Mouse (Mus musculus) gastrocnemius, adult 2 months (tissue): ENCODE data around the gene Cpne9. TPM values are rescaled to one million over a fixed set of nuclear protein-coding genes. Genes with fewer than 3 reads are reported as not detected.

Experiments
- DNase-seq: peaks from one replicate; pipeline ENCODE4 v3.0.0; 2022
- H3K27ac ChIP-seq: fragments of 200-600 bp; 2 replicates; pipeline ENCODE4 v1.8.1; 2022; ENCODE audit warnings: mild to moderate bottlenecking
- H3K4me3 ChIP-seq: fragments of 200-600 bp; 2 replicates; pipeline ENCODE4 v1.8.1; 2022; ENCODE audit warnings: mild to moderate bottlenecking, moderate library complexity
- CTCF ChIP-seq: fragments of 200-600 bp; IDR thresholded peaks from 2 replicates; pipeline ENCODE4 v1.8.1; 2022; ENCODE audit warnings: antibody characterized with exemption, mild to moderate bottlenecking, moderate library complexity
- intact Hi-C: fragments of 180-260 bp; cut with DNase I; formaldehyde crosslinking; loops from one replicate; pipeline ENCODE4 v1.15.1; 2025
- long read RNA-seq, 2 experiments: library from polyadenylated mRNA; stranded (forward); transcript quantifications; one replicate each; pipeline ENCODE4 v2.0.0; 2021
- total RNA-seq, 2 experiments: library from RNA; stranded (reverse); gene quantifications; 2 replicates each; pipeline ENCODE4 v1.2.3; 2021

Gene Cpne9
- not detected for total RNA-seq
- long read RNA-seq, experiment 1, result 0 reads
- long read RNA-seq, experiment 2, result 0 reads

- H3K4me3 ChIP-seq, result 0 out of 2 replicates have a peak within 1 kb of the TSS, but pooled peaks have one; percentile 26
- peak; percentile 25 for DNase-seq
- intact Hi-C loops, result no loop called here
- H3K27ac ChIP-seq, result no peak within 1 kb of the TSS
- TF ChIP-seq CTCF, result no peak
These were observed at the start of gene Cpne9 for GRCm38 (mm10) chr6:113282101-113282802. TSS of gene Cpne9 (plus strand) at chr6:113282307.

DNA sequence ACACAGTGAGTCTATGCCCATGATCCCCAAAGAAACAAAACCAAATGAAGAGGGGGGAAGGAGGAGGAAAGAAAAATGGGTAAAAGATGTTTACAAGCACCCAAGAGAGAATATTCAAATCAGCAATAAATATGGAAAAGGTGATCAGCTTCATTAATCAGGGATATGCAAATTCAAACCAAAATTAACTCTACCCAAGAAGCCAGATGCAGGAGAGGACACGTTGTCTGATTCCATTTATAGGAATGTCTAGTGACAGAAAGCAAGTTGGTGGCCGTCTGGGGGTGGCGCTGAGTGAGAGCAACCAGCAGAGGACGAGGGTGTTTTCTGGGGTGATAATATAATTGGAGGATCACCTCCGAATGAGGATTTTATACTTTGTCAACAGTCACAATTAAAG, 47.0 kb upstream of the Cpne9 start:
- TF ChIP-seq CTCF, result no peak

GRCm38 (mm10) chr6:113237542-113238270, 44.4 kb upstream of the Cpne9 start, which contains the start of gene Mtmr14:
TSS of gene Mtmr14 (plus strand) at chr6:113237843.
- TF ChIP-seq CTCF, result no peak
- peak; percentile 100 for DNase-seq
- intact Hi-C loops, result loop anchor here (2.0 to 5.0 kb wide), 2 partner anchors 65 to 191 kb away; partner anchors contain the start of gene Thumpd3
- H3K27ac ChIP-seq, result peak within 1 kb of the TSS; percentile 93
- peak within 1 kb of the TSS; percentile 92 for H3K4me3 ChIP-seq

More for the DNA sequence above, 47.0 kb upstream of the Cpne9 start:
- DNase-seq, result no peak
- Histone ChIP-seq H3K27ac (no peak overlapping the region), H3K4me3 (no peak overlapping the region)
- intact Hi-C loops, result loop anchor here (5.0 kb wide), 1 partner anchor 67 kb away; no protein-coding TSS in a partner anchor

DNA sequence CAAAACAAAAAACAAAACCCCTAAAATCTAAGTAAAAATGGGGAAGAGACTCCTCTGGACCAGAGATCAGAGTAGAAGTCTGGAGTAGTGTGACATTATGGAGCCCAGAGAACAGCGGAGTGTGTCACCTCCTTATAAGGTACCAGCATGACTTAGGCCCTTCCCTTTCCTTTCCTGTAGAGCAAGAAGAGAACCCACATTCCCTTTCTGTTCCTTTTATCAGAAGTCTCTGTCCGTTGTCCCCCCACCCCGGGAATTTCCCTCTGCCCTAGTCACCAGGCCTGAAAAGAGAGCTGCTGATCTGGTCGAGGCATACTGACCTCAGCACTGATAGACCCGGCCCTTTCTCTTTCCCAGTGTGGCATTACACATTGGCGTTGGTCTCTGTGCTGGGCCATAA, 43.7 kb upstream of the Cpne9 start:
- intact Hi-C loops, result loop anchor here (5.0 kb wide), 1 partner anchor 64 kb away; no protein-coding TSS in a partner anchor
- Histone ChIP-seq H3K27ac (peak overlapping the region; percentile 93), H3K4me3 (peak overlapping the region; percentile 92)
- no peak for TF ChIP-seq CTCF
- DNase-seq, result no peak

DNA sequence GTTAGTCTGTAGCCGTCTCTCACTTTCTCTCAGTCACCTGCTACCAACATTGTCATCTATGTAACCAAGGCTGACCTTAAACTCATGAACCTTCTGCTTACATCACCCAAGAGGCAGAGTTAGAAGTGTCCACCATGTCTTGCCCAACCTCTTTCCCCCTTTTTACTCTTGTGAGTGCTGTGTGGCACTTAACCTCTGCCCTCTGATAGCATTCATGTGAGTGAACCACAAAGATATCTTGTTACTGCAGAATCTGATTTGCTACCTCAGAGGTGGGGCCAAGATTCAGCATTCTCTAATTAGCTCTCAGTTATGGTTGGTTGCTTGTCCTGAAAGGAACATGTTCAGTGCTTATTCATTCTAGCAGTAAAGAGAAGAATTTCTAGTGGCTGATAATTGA, 39.4 kb upstream of the Cpne9 start:
- intact Hi-C loops, result no loop called here
- TF ChIP-seq CTCF, result no peak

GRCm38 (mm10) chr6:113245585-113245984, 36.5 kb upstream of the Cpne9 start:
- intact Hi-C loops, result no loop called here

More for the DNA sequence above, 39.4 kb upstream of the Cpne9 start:
- Histone ChIP-seq H3K27ac (no peak overlapping the region), H3K4me3 (no peak overlapping the region)
- DNase-seq, result no peak

GRCm38 (mm10) chr6:113250786-113251185, 31.3 kb upstream of the Cpne9 start:
- H3K27ac ChIP-seq, result no peak overlapping the region
- intact Hi-C loops, result loop anchor here (5.0 kb wide), 1 partner anchor 52 kb away; no protein-coding TSS in a partner anchor

More at GRCm38 (mm10) chr6:113245585-113245984, 36.5 kb upstream of the Cpne9 start:
- no peak overlapping the region for H3K4me3 ChIP-seq
- no peak overlapping the region for H3K27ac ChIP-seq
- no peak for DNase-seq
- TF ChIP-seq CTCF, result no peak

DNA sequence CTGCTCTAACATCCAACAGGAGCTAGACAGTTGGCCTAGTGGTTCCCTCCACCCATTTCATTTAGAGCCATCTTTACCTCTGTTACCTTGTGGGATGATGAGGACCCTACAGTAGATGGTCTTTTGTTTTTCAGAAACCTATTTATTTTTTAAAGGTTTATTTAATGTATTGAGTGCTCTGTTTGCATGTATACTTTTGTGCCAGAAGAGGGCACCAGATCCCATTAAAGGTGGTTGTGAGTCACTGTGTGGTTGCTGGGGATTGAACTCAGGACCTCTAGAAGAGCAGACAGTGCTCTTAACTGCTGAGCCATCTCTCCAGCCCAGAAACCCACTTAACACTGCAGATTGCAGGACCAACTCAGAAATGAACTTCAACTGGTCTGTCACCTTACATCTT, 30.2 kb upstream of the Cpne9 start:
- no peak for DNase-seq
- Histone ChIP-seq H3K27ac (no peak overlapping the region), H3K4me3 (no peak overlapping the region)
- intact Hi-C loops, result loop anchor here (5.0 kb wide), 1 partner anchor 50 kb away; no protein-coding TSS in a partner anchor
- peak; percentile 27; the same call in 1 of the 2 replicates for TF ChIP-seq CTCF

More at GRCm38 (mm10) chr6:113250786-113251185, 31.3 kb upstream of the Cpne9 start:
- no peak for TF ChIP-seq CTCF
- no peak overlapping the region for H3K4me3 ChIP-seq
- no peak for DNase-seq

GRCm38 (mm10) chr6:113254899-113255298, 27.2 kb upstream of the Cpne9 start:
- Histone ChIP-seq H3K4me3 (no peak overlapping the region), H3K27ac (no peak overlapping the region)
- DNase-seq, result no peak
- intact Hi-C loops, result loop anchor here (5.0 kb wide), 1 partner anchor 47 kb away; no protein-coding TSS in a partner anchor
- TF ChIP-seq CTCF, result no peak

DNA sequence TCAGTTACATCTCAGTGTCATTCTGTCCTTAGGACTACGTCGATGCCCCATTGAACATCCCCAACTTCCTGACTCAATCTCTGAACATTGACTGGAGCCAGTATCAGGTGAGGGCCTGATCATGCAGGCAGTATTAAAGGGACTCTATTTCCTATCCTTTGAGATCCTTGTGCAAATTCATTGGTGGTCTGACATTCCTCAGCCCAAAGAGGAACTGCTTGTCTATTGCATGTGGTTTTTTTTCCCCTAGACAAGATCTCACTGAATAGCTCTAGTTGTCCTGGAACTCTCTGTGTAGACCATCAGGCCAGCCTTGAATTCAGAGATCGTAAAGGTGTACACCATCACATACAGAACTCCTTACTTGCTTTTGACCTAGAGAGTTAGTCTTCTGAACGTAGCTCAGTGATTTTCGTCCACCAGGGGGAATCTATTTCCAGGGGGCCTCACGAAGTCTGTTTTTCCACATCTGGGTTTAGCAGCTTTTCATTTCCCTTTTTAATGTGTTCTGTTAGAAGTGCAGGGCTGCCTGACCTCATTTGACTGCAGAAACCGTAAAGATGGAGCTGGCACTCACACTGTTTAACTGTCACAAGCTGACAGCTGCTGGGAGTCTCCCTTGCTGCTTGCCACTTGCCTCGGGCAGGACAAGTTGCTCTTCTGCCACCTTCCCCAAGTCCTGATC, 20.8 kb upstream of the Cpne9 start:
- no peak for DNase-seq
- intact Hi-C loops, result no loop called here
- no peak for TF ChIP-seq CTCF
- H3K27ac ChIP-seq, result 0 out of 2 replicates have a peak overlapping the region, but pooled peaks have one; percentile 5
- no peak overlapping the region for H3K4me3 ChIP-seq

DNA sequence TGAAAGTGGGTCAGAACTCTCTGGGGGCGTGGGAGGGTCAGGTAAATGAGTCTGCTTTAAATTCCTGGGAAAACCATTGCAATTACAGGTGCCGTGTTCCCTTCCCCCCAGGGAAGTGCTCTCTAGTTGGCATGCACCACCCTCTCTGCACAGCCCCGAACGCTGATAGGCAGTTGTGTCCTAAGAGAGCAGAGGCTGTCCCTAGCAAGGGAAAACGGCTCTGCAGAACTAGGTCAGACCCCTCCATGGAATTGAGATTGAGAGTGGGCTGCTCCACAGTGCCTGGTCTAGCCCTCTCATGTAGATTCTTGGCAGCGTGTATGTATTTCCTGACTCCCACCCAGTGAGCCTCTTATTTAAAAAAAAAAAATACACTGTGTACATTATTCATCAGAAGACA, 18.6 kb upstream of the Cpne9 start:
- H3K27ac ChIP-seq, result no peak overlapping the region
- no peak for DNase-seq
- intact Hi-C loops, result no loop called here
- TF ChIP-seq CTCF, result no peak
- H3K4me3 ChIP-seq, result no peak overlapping the region

DNA sequence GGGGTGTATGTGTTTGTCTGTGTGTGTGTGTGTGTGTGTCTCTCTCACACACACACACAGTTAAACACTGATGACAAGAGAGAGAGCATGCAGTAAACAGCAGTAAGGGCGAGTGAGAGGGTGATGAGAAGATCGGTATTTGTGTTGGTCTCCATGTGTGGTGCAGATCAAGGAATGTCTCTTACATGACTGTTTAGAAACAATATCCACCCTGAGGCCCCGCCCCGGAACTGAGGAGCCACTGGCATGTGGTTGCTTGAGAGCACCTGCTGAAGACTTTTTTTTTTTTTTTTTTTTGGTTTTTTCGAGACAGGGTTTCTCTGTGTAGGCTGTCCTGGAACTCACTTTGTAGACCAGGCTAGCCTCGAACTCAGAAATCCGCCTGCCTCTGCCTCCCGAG, 17.7 kb upstream of the Cpne9 start:
- intact Hi-C loops, result no loop called here
- DNase-seq, result no peak
- TF ChIP-seq CTCF, result no peak
- no peak overlapping the region for H3K27ac ChIP-seq
- no peak overlapping the region for H3K4me3 ChIP-seq
